In the genomic region with DNA sequence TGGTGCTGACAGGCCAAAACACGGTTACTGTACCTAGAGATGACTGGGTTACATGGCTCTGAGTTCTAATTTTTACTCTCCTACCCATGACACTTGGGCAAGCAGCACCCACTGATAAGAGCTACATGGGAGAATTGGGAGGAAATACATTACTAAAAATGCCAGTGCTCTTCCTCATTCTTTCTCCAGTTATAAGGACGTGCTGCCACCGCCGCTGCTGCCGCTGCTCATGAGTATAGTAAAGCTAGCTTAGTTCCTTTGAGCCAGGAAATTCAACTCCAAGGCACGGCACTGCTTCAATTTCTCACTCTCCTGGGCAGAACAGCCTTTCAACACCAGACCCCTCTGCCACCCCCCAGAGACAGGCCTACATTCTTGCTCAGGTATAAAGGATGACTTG, we compare ENCODE assay signal across 16 mouse cellular contexts.
DNase-seq lines count a peak whose midpoint lies in the region; ATAC-seq lines count a peak whose summit lies in the region.
"Had no signal": no experiment of that assay in that cellular context is flagged by ENCODE, and none has a peak within 500 bp of the region (broad histone marks: within the 10 kb centered on the region; RNA-seq: fewer than 3 reads in every experiment).

No protein-coding gene starts in this region.

- no peak for DNase-seq in heart, postnatal 36 days
- DNase-seq in lung, adult 18-20 months: no peak
- no peak for DNase-seq in cerebellum, postnatal 10 days
- DNase-seq: adrenal gland, postnatal 10 days; cerebellum, postnatal 14 days; gastrocnemius, postnatal 10 days; kidney, adult 9 months had no signal

- intact Hi-C loops in heart, postnatal 36 days (cut with DNase I): loop anchor here (5.0 kb wide), 1 partner anchor 48 kb away; no protein-coding TSS in a partner anchor

- no peaks in the 10 kb centered on the region for H3K27me3 ChIP-seq in heart, embryonic 14.5 days (ENCODE audit: control insufficient read depth, insufficient read depth, low read length)
- no peaks in the 10 kb centered on the region for H3K27me3 ChIP-seq in lung, embryonic 16.5 days (ENCODE audit: control insufficient read depth, insufficient read depth, low read depth, low read length)
- H3K27me3 ChIP-seq in intestine, embryonic 16.5 days (replicated peaks; ENCODE audit: control insufficient read depth, insufficient read depth, low read length): no peaks in the 10 kb centered on the region
- H3K27me3 ChIP-seq in forebrain, embryonic 13.5 days: no peaks in the 10 kb centered on the region
- H3K27me3 ChIP-seq: forebrain, embryonic 15.5 days; hindbrain, embryonic 12.5 days; neural tube, embryonic 12.5 days had no signal

- H3K4me1 ChIP-seq in heart, embryonic 14.5 days (ENCODE audit: control insufficient read depth in 2 of 2, insufficient read depth in 2 of 2, low read length in 2 of 2): peaks cover 15 to 56% of the 10 kb centered on the region in 2 experiments
- peaks cover 16% of the 10 kb centered on the region for H3K4me1 ChIP-seq in lung, embryonic 16.5 days (replicated peaks; ENCODE audit: control insufficient read depth, insufficient read depth, low read length)
- H3K4me1 ChIP-seq in intestine, embryonic 16.5 days (ENCODE audit: control insufficient read depth, insufficient read depth, low read length): peaks cover 9% of the 10 kb centered on the region; the same call in 1 of the 2 replicates
- H3K4me1 ChIP-seq in forebrain, embryonic 13.5 days: peaks cover 3% of the 10 kb centered on the region; the same call in 1 of the 2 replicates
- H3K4me1 ChIP-seq: forebrain, embryonic 15.5 days; neural tube, embryonic 12.5 days had no signal

- H3K9me3 ChIP-seq in heart, embryonic 14.5 days (ENCODE audit: control insufficient read depth, low read length): no peaks in the 10 kb centered on the region
- H3K9me3 ChIP-seq in lung, embryonic 16.5 days (ENCODE audit: control insufficient read depth, low read length): no peaks in the 10 kb centered on the region
- no peaks in the 10 kb centered on the region for H3K9me3 ChIP-seq in intestine, embryonic 16.5 days (ENCODE audit: control insufficient read depth, low read length)
- no peaks in the 10 kb centered on the region for H3K9me3 ChIP-seq in forebrain, embryonic 13.5 days (replicated peaks)
- H3K9me3 ChIP-seq: forebrain, embryonic 15.5 days; G1E; hindbrain, embryonic 12.5 days; neural tube, embryonic 12.5 days had no signal

- H3K4me2 ChIP-seq in heart, embryonic 14.5 days (ENCODE audit: low read length): peak overlapping the region; percentile 1; the same call in 1 of the 2 replicates
- no peak overlapping the region for H3K4me2 ChIP-seq in lung, embryonic 16.5 days (ENCODE audit: low read depth, low read length)
- no peak overlapping the region for H3K4me2 ChIP-seq in intestine, embryonic 16.5 days (ENCODE audit: low read depth, low read length)
- H3K4me2 ChIP-seq in forebrain, embryonic 13.5 days: no peak overlapping the region
- H3K4me2 ChIP-seq: forebrain, embryonic 15.5 days; hindbrain, embryonic 12.5 days; neural tube, embryonic 12.5 days had no signal

- WGBS in heart, embryonic 14.5 days: 45% methylated on average over 6 of the region's 6 CpGs
- WGBS in lung, embryonic 16.5 days: 40% methylated on average over 6 of the region's 6 CpGs
- WGBS in intestine, embryonic 16.5 days: 55% methylated on average over 6 of the region's 6 CpGs
- 81% methylated on average over 6 of the region's 6 CpGs for WGBS in forebrain, embryonic 13.5 days

- peaks cover 13% of the 10 kb centered on the region; the same call in 1 of the 2 replicates for H3K36me3 ChIP-seq in heart, embryonic 14.5 days (ENCODE audit: control insufficient read depth, insufficient read depth, low read length)
- no peaks in the 10 kb centered on the region for H3K36me3 ChIP-seq in lung, embryonic 16.5 days (ENCODE audit: control insufficient read depth, insufficient read depth, low read length)
- no peaks in the 10 kb centered on the region for H3K36me3 ChIP-seq in intestine, embryonic 16.5 days (ENCODE audit: control insufficient read depth, insufficient read depth, low read length)
- no peaks in the 10 kb centered on the region for H3K36me3 ChIP-seq in forebrain, embryonic 13.5 days (ENCODE audit: poor library complexity, severe bottlenecking)
- H3K36me3 ChIP-seq: hindbrain, embryonic 12.5 days; neural tube, embryonic 12.5 days had no signal

- peak overlapping the region; percentile 3; the same call in 1 of the 2 replicates for H3K9ac ChIP-seq in heart, embryonic 14.5 days (ENCODE audit: low read length)
- H3K9ac ChIP-seq in lung, embryonic 16.5 days (ENCODE audit: low read length): peak overlapping the region; percentile 8; the same call in 1 of the 2 replicates
- H3K9ac ChIP-seq in intestine, embryonic 16.5 days (ENCODE audit: low read depth, low read length): no peak overlapping the region; the same call in 1 of the 2 replicates
- H3K9ac ChIP-seq in forebrain, embryonic 13.5 days: no peak overlapping the region
- H3K9ac ChIP-seq: forebrain, embryonic 15.5 days; hindbrain, embryonic 12.5 days; neural tube, embryonic 12.5 days had no signal

- no peak for ATAC-seq in heart, embryonic 14.5 days (ENCODE audit: insufficient number of reproducible peaks, insufficient read depth, low FRiP score, low read depth)
- peak; percentile 54; the same call in 1 of the 2 replicates for ATAC-seq in lung, embryonic 16.5 days (ENCODE audit: low read depth)
- ATAC-seq in intestine, embryonic 16.5 days: no peak
- no peak for ATAC-seq in forebrain, embryonic 13.5 days
- ATAC-seq: forebrain, embryonic 15.5 days; midbrain, embryonic 16.5 days had no signal

- peak overlapping the region; percentile 85 to 88 for H3K27ac ChIP-seq in heart, embryonic 14.5 days (replicated peaks in 1 of 2; ENCODE audit: control insufficient read depth in 1 of 2, insufficient read depth in 1 of 2, low read depth in 2 of 2, low read length in 2 of 2)
- H3K27ac ChIP-seq in lung, embryonic 16.5 days (ENCODE audit: low read length): peak overlapping the region; percentile 81
- H3K27ac ChIP-seq in intestine, embryonic 16.5 days (ENCODE audit: low read length): 0 out of 2 replicates have a peak overlapping the region, but pooled peaks have one; percentile 0
- no peak overlapping the region for H3K27ac ChIP-seq in forebrain, embryonic 13.5 days
- H3K27ac ChIP-seq: forebrain, embryonic 15.5 days; hindbrain, embryonic 12.5 days; neural tube, embryonic 12.5 days had no signal

- H3K4me3 ChIP-seq in heart, embryonic 14.5 days (ENCODE audit: control insufficient read depth in 1 of 2, insufficient read depth in 1 of 2, low read depth in 1 of 2, low read length in 2 of 2): no peak overlapping the region
- no peak overlapping the region for H3K4me3 ChIP-seq in lung, embryonic 16.5 days (ENCODE audit: low read length)
- no peak overlapping the region for H3K4me3 ChIP-seq in intestine, embryonic 16.5 days (ENCODE audit: low read length)
- no peak overlapping the region for H3K4me3 ChIP-seq in forebrain, embryonic 13.5 days
- H3K4me3 ChIP-seq: forebrain, embryonic 15.5 days; hindbrain, embryonic 12.5 days; neural tube, embryonic 12.5 days had no signal

Comparison
In these comparisons a context has a peak if more than half of its experiments do, and no peak if none do; other contexts are left out.
1. H3K9ac ChIP-seq: peak in heart, embryonic 14.5 days (single experiment) and lung, embryonic 16.5 days (single experiment); none in intestine, embryonic 16.5 days (single experiment) and forebrain, embryonic 13.5 days (single experiment).